Mouse (Mus musculus) granulocyte monocyte progenitor cell, adult 5-6 weeks (primary cell): ENCODE results near the gene Galnt2. TPM values are rescaled to one million over a fixed set of nuclear protein-coding genes. Genes with fewer than 3 reads are reported as not detected.
A peak's percentile ranks its signal among the peaks of the same experiment; 100 is the strongest.

Experiments
- ATAC-seq: replicated peaks from 2 replicates; pipeline ENCODE4 v1.8.0; 2016; ENCODE audit warnings: mild to moderate bottlenecking, moderate TSS enrichment, inconsistent platforms; ENCODE audit not compliant: poor library complexity, severe bottlenecking
- total RNA-seq, 2 experiments: library from RNA; stranded (forward) in 1 of 2; stranded (reverse) in 1 of 2; fragments of 200-712, 200-1000 nt in 1 of 2; fragments of >200 nt in 1 of 2; fragmentation: Nextera tagmentation in 1 of 2; gene quantifications; 2 replicates each; pipeline ENCODE4 v1.2.3; 2014 to 2017

The Galnt2 gene
- total RNA-seq, 2 experiments from 2014 or later, result 20.4 to 25.6 TPM

GRCm38 (mm10) chr8:124288215-124288864 is 57.1 kb downstream of the Galnt2 start:
- ATAC-seq, result no peak

- ATAC-seq, result no peak
These were observed 58.4 kb downstream of the Galnt2 start for GRCm38 (mm10) chr8:124289481-124290050.

GRCm38 (mm10) chr8:124290911-124291691 is 59.9 kb downstream of the Galnt2 start:
- ATAC-seq, result peak; percentile 39

- ATAC-seq, result no peak
These were observed 60.5 kb downstream of the Galnt2 start for GRCm38 (mm10) chr8:124291693-124292092.

GRCm38 (mm10) chr8:124292965-124293364 is 61.8 kb downstream of the Galnt2 start:
- no peak for ATAC-seq

- ATAC-seq, result no peak
These were observed 63.2 kb downstream of the Galnt2 start for GRCm38 (mm10) chr8:124294425-124294824.

GRCm38 (mm10) chr8:124294900-124295299 is 63.7 kb downstream of the Galnt2 start:
- 0 out of 2 replicates have a peak, but pooled peaks have one; percentile 14 for ATAC-seq

GRCm38 (mm10) chr8:124295357-124295756 is 64.2 kb downstream of the Galnt2 start:
- no peak for ATAC-seq

- no peak for ATAC-seq
These were observed 70.3 kb downstream of the Galnt2 start for GRCm38 (mm10) chr8:124301512-124301911.

GRCm38 (mm10) chr8:124301935-124302555 is 70.9 kb downstream of the Galnt2 start:
- ATAC-seq, result peak; percentile 22

- ATAC-seq, result no peak
These were observed 72.2 kb downstream of the Galnt2 start for GRCm38 (mm10) chr8:124303211-124303902.

GRCm38 (mm10) chr8:124304141-124304540 is 73.0 kb downstream of the Galnt2 start:
- no peak for ATAC-seq

- peak; percentile 36; the same call in 1 of the 2 replicates for ATAC-seq
These were observed 75.4 kb downstream of the Galnt2 start for GRCm38 (mm10) chr8:124306574-124306973.

- ATAC-seq, result no peak
These were observed 76.5 kb downstream of the Galnt2 start for GRCm38 (mm10) chr8:124307700-124308099.

- ATAC-seq, result no peak
These were observed 79.3 kb downstream of the Galnt2 start for GRCm38 (mm10) chr8:124310509-124310908.

GRCm38 (mm10) chr8:124311111-124311510 is 79.9 kb downstream of the Galnt2 start:
- ATAC-seq, result no peak

GRCm38 (mm10) chr8:124311723-124312122 is 80.5 kb downstream of the Galnt2 start:
- no peak for ATAC-seq

GRCm38 (mm10) chr8:124312228-124312627 is 81.0 kb downstream of the Galnt2 start:
- no peak for ATAC-seq

GRCm38 (mm10) chr8:124314803-124315202 is 83.6 kb downstream of the Galnt2 start:
- no peak for ATAC-seq

GRCm38 (mm10) chr8:124316466-124317136 is 85.4 kb downstream of the Galnt2 start:
- 0 out of 2 replicates have a peak, but pooled peaks have one; percentile 4 for ATAC-seq
